Mouse (Mus musculus) small intestine, adult 2 months (tissue): ENCODE measurements at regions not wholly inside any gene's neighbourhood (a gene's known extent, or its start where the extent isn't known, plus 50 kb on each side); places are given as distances from the start of the nearest gene placed in this dataset.

Experiments
- CTCF ChIP-seq: fragments of 200-500 bp; IDR thresholded peaks from 2 replicates; pipeline ENCODE4 v1.5.1; 2012; ENCODE audit warnings: low read depth, mild to moderate bottlenecking, control low read depth, inconsistent platforms, low read length, moderate library complexity, mixed read lengths; ENCODE audit not compliant: insufficient replicate concordance, insufficient read length; ENCODE audit errors: extremely low read depth
- POLR2A ChIP-seq: fragments of 200-500 bp; IDR thresholded peaks from 2 replicates; pipeline ENCODE4 v1.6.1; 2012; ENCODE audit warnings: low read depth, mild to moderate bottlenecking, control low read depth, inconsistent platforms, low read length, moderate library complexity

DNA sequence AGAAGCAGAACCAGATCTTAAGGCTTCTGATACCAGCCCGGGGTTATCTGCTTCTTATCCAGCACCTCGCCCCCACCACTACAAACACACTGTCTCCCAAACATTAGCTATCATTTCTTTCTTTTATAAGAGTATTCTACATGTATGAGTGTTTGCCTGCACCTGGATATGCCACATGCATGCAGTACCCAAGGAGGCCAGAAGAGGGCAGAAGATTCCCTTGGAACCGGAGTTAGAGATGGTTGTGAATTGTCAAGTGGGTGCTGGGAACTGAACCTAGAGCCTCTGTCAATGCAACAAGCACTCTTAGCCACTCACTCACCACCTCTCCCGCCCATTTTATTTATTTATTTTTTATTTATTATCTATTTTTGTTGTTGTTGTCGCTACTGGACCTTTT is 64.9 kb upstream of the Disp3 start:
- TF ChIP-seq CTCF (0 out of 2 replicates have a peak, but pooled peaks have one; percentile 14), POLR2A (no peak)
